Mouse (Mus musculus): ENCODE measurements around the gene Agt.

Agt gene

GRCm38 (mm10) chr8:124569593-124569992, at the start of gene Agt:
Agt (minus strand) TSS chr8:124569706.
- in situ Hi-C loops (cut with MboI; ENCODE audit: low sequenced_read_pairs) = no loop called here

DNA sequence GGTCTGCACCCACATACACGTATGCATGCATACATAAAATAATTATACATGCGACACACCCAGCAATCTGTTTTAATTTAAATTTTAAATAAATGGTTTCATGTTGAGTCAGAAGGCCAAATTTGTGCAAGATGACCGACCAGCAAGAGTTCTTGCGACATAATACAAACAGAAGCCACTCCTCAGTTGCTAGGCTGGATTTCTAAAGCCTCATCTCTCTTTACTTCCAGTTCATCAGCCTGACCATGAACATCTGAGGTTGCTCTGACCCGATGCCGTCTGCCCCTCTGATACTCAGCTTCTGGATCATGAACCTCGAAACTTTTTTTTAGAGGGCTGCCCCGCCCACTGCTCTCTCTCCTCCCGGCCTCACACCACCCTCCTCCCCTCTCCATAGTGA, 48.7 kb upstream of the Agt start:
- in situ Hi-C loops (cut with MboI; ENCODE audit: low sequenced_read_pairs) = no loop called here

DNA sequence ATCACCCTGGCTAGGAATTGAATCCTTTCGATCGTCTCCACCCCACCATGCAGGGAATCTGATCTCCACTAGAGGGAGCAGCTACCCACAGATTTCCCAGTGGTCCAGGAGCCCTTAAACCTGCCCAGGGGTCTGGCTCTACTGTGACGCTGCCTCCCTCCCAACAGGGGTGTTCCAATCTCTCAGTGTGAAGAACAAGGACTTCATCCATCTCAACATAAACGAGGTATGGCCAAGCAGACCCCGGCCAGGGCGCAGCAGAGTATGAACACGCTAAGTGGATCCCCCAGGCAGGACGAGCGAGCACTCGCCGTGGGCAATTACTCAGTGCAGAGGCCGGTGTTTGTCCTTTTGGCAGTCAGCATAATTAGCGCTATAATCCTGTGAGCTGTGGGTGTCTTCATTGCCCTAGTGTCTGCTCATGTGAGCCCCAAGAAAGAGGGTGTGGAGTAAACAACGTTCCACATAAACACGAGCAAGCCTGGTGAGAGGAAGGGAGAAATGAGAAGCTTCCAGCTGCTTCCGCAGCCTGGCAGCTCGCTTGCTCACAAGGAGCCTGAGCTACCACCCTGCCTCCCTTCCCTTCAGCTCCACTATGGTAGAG, 47.9 kb upstream of the Agt start:
- in situ Hi-C loops (cut with MboI; ENCODE audit: low sequenced_read_pairs) = no loop called here

GRCm38 (mm10) chr8:124614325-124614724, 44.8 kb upstream of the Agt start:
- in situ Hi-C loops (cut with MboI; ENCODE audit: low sequenced_read_pairs) = no loop called here

DNA sequence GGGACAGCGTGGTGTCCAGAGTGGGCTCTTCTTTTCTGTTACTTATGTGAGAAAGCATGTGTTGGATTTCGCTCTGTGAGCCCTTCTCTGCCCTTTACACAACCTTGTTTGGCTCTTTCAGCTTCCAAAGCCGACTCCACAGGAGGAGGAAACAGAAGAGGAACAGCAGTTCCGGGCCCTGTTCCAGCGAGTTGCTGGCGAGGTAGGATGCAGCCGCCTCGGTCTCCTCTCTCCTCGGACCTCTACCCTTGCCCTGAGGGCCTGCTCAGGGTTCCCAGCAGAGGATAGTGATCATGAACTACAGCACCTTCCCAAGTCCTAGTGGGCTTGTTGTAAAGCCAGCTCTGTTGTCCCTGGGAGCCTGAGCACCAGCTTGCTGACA, 39.5 kb upstream of the Agt start:
- in situ Hi-C loops (cut with MboI; ENCODE audit: low sequenced_read_pairs) = no loop called here

GRCm38 (mm10) chr8:124608239-124608971, 38.9 kb upstream of the Agt start:
- in situ Hi-C loops (cut with MboI; ENCODE audit: low sequenced_read_pairs) = no loop called here

- in situ Hi-C loops (cut with MboI; ENCODE audit: low sequenced_read_pairs) = no loop called here
Observed at GRCm38 (mm10) chr8:124604066-124604465, 34.6 kb upstream of the Agt start.

DNA sequence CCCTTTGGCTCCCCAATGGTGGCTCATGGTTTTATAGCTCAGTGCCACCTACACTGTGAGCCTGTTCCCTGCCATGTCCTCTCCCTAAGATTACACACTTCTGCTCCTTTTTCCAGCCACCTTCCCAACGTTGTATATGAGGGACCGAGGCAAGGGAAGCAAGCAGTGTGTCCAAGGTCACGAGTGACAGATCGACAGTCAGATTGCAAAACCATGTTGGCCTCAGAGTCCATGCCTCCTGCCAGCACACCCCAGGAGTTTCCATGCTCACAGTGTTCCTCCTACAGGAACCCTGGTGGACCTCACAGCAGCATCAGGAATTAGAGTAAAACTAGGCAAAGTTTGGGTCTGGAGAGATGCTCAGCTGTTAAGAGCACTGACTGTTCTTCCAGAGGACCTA, 19.9 kb upstream of the Agt start:
- in situ Hi-C loops (cut with MboI; ENCODE audit: low sequenced_read_pairs) = no loop called here

GRCm38 (mm10) chr8:124586556-124586955, 17.1 kb upstream of the Agt start:
- in situ Hi-C loops (cut with MboI; ENCODE audit: low sequenced_read_pairs) = no loop called here

DNA sequence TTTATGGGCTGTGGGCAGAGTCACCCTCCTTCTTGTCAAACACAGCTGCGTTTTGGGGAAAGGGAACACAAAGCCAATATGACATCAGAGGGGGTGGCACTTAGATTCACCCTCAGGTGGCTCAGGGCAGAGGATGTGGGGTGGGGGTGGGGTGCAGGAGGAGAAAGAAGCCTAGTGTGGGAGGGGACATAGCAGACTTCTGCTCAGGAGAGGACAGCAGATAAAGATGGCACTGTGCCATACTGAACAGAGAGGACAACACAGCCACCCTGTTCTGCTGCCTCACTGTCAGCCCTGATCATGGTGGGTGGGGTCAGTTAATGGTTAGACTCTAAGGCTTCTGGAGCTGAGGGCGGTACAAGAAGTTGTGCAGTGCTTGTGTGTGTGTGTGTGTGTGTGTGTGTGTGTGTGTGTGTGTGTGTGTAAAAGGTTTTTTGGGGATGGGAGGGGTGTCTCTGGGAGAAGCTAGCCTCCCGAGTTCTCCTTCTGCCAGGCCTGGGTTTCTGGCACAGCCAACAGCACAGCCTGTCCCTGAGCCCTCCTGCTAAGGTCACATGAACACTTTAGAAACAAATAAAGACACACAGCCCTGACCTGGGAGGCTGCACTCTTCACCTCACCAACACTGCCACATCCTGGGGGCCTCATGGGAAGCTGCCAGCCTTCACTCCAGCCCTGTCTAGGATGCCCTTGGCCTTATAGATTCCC, 16.4 kb upstream of the Agt start:
- in situ Hi-C loops (cut with MboI; ENCODE audit: low sequenced_read_pairs) = no loop called here

GRCm38 (mm10) chr8:124576751-124577150, 7.2 kb upstream of the Agt start:
- in situ Hi-C loops (cut with MboI; ENCODE audit: low sequenced_read_pairs) = no loop called here

DNA sequence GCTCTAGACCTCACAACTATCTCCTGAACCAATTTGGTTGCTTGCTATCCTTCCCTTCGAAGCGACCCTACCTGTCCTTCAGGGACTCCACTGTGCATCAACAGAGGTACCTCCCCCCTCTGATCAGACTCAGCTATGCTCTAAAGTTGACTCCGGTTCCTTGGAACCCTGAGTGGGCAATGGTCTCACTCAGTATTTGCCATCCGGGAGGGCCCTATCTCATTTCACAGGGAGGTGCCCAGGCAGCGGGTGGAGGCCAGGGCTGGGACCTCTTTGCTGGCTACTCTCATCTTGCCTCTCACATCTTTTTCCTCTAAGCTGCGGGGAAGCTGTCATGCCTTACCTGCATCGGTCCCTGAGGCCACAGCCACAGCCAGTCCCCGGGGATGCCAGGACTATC, 6.3 kb upstream of the Agt start, which contains the start of gene Capn9:
Gene Capn9, plus strand, starts transcription at position 301 of the 400 bp plus-strand sequence.
- in situ Hi-C loops (cut with MboI; ENCODE audit: low sequenced_read_pairs) = no loop called here

DNA sequence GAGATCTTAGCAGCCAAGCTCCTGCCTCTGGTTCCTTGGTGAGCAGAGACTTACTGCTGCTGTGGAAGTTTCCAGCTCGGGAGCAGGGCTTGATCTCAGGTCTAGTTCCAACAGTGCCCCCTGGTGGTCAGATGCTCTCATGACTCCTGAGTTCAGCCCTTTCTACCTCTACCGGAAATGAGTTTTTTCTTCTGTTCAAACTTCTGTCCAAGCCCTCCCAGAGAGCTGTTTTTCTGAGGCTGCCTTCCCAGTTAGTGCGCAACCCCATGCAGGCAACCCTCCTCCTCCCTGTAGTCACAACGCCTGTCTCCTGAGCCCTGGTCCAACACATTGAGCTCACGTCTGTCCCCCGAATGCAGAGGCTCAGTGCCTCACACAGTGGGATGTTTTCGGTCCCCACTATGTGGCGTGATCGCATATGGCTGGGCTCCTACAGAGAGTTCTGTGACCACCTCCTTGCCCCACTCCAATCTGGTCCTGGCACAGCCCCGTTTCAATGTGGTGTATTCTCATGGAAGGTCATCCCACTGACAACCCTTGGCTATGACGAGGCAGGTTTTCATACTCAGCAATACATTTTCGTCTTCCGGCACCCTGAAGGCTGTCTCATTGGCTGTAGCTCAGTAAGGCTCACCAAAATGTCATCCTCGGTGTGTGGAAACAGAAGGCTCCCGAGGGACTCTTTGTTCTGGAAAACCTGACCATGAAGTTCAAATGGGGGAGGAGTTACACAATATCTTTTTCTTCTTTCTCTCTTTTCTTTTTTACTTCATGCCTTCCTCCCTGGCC, 4.2 kb upstream of the Agt start:
- in situ Hi-C loops (cut with MboI; ENCODE audit: low sequenced_read_pairs) = no loop called here

GRCm38 (mm10) chr8:124572430-124572775, 2.9 kb upstream of the Agt start:
- in situ Hi-C loops (cut with MboI; ENCODE audit: low sequenced_read_pairs) = no loop called here

DNA sequence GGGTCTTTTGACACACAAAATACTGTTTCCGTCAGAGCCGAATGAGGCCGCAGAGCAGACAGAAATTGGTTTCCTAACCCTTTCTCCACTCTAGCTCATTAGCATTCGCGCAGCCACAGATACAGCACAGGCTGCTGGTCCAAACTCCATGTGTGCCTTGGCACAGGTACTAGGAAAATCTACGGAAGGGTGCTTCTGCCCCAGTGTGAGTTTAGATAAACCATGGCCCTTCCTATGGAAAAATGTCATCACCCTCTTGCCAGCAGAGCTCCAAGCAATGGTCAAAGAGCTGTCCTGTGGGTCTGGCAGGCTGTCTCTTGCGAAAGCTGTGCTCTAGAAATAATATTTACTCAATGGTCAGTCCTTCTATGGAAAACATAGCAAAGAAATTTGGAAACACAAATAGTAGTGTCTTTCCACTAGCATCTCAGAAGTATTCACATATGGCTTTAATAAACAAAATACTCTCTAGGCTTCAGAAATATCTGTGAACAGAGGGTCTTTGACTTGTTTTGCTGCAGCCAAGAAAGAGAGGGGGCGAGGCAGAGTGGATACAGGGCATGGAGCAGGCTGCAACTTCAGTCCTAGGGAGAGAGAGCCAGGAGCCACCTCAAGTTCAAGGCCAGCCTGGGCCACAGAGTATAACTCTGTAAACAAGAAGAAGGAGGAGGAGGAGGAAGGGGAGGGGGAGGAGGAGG, 2.4 kb upstream of the Agt start:
- in situ Hi-C loops (cut with MboI; ENCODE audit: low sequenced_read_pairs) = no loop called here

GRCm38 (mm10) chr8:124569100-124569499, 406 bp downstream of the Agt start:
- in situ Hi-C loops (cut with MboI; ENCODE audit: low sequenced_read_pairs) = no loop called here

- in situ Hi-C loops (cut with MboI; ENCODE audit: low sequenced_read_pairs) = no loop called here
Observed at GRCm38 (mm10) chr8:124567584-124567983, 1.9 kb downstream of the Agt start.

DNA sequence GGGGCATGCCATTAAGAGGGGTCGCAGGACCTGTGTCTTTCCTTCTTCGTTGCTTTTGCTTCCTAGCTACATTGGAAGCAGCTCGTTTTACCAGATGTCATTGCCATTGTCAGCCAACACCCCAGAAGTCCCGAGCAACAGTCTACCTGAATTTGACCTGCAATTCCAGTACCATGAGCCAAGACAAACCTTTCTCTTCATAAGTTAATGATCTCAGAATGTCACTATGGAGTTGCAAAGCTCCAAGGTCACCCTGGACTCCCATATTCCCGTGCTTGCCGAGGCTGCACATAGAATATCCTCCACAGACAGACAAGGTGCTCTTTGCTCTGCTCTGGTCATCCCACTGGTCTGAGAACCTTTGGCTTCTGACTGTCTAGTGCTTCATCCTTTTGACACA, 2.4 kb downstream of the Agt start:
- in situ Hi-C loops (cut with MboI; ENCODE audit: low sequenced_read_pairs) = no loop called here

GRCm38 (mm10) chr8:124557476-124557875, 12.0 kb downstream of the Agt start:
- in situ Hi-C loops (cut with MboI; ENCODE audit: low sequenced_read_pairs) = no loop called here

GRCm38 (mm10) chr8:124556658-124557057, 12.8 kb downstream of the Agt start:
- in situ Hi-C loops (cut with MboI; ENCODE audit: low sequenced_read_pairs) = no loop called here

GRCm38 (mm10) chr8:124556164-124556563, 13.3 kb downstream of the Agt start:
- in situ Hi-C loops (cut with MboI; ENCODE audit: low sequenced_read_pairs) = no loop called here

All from CH12F3 (cell line).